Mouse (Mus musculus): Measurements from ENCODE around the gene Hexa.

- TF ChIP-seq CTCF (IDR thresholded peaks at IDR 0.05; ENCODE audit: control insufficient read depth, insufficient read depth, low read length) (no peak), POLR2A (IDR thresholded peaks at IDR 0.05; ENCODE audit: borderline replicate concordance, control insufficient read depth, low read depth, low read length) (no peak)
Measured at GRCm38 (mm10) chr9:59550077-59550476, 10.7 kb downstream of the Hexa start.
